ENCODE assay signal across 21 mouse cellular contexts in the genomic region with DNA sequence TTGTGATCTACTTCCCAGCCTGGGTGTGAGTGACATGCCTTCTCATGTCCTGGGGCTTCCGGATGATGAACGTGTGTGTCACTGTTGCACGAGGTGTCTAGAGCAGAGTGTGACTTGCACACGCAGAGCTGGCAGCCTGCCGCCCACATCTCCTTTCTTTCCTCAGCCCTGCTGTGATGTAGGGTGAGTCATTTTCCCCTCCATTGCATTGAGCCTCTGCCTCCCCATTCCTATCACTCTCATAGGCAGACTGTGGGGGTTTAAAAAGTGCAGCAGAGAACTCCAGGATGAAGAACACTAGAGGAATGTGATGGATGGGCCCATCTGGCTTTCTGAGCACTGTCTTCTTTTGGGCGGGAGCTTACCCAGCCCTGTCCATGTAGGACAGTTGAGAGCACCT.
DNase-seq lines count a peak whose midpoint lies in the region; ATAC-seq lines count a peak whose summit lies in the region.
"Had no signal": no experiment of that assay in that cellular context is flagged by ENCODE, and none has a peak within 500 bp of the region (broad histone marks: within the 10 kb centered on the region; RNA-seq: fewer than 3 reads in every experiment).

No protein-coding gene starts in this region.

- H3K4me3 ChIP-seq in forebrain, embryonic 12.5 days (replicated peaks) = no peak overlapping the region
- no peak overlapping the region for H3K4me3 ChIP-seq in kidney, embryonic 14.5 days (ENCODE audit: low read length)
- H3K4me3 ChIP-seq: embryonic facial prominence, embryonic 13.5 days; forebrain, embryonic 13.5 days; lung, embryonic 15.5 days; neural tube, embryonic 15.5 days; stomach, embryonic 15.5 days had no signal

- H3K36me3 ChIP-seq in forebrain, embryonic 12.5 days (replicated peaks) = no peaks in the 10 kb centered on the region
- no peaks in the 10 kb centered on the region for H3K36me3 ChIP-seq in kidney, embryonic 14.5 days (ENCODE audit: control insufficient read depth, insufficient read depth, low read length)
- H3K36me3 ChIP-seq: embryonic facial prominence, embryonic 13.5 days; lung, embryonic 15.5 days; neural tube, embryonic 15.5 days; stomach, embryonic 15.5 days had no signal

- ATAC-seq in forebrain, embryonic 12.5 days (ENCODE audit: low FRiP score) = no peak
- ATAC-seq in kidney, embryonic 14.5 days (ENCODE audit: low FRiP score, low TSS enrichment) = no peak
- ATAC-seq: forebrain, embryonic 13.5 days; intestine, postnatal 0 days had no signal

- H3K9ac ChIP-seq in forebrain, embryonic 12.5 days = no peak overlapping the region
- H3K9ac ChIP-seq in kidney, embryonic 14.5 days (ENCODE audit: low read depth, low read length) = no peak overlapping the region
- H3K9ac ChIP-seq: embryonic facial prominence, embryonic 13.5 days; forebrain, embryonic 13.5 days; lung, embryonic 15.5 days; neural tube, embryonic 15.5 days; stomach, embryonic 15.5 days had no signal

- H3K27ac ChIP-seq in forebrain, embryonic 12.5 days = no peak overlapping the region
- no peak overlapping the region for H3K27ac ChIP-seq in kidney, embryonic 14.5 days (ENCODE audit: low read depth, low read length)
- H3K27ac ChIP-seq: embryonic facial prominence, embryonic 13.5 days; forebrain, embryonic 13.5 days; lung, embryonic 15.5 days; neural tube, embryonic 15.5 days; stomach, embryonic 15.5 days had no signal

- H3K4me2 ChIP-seq in forebrain, embryonic 12.5 days = no peak overlapping the region
- no peak overlapping the region for H3K4me2 ChIP-seq in kidney, embryonic 14.5 days (replicated peaks; ENCODE audit: low read depth, low read length)
- H3K4me2 ChIP-seq: embryonic facial prominence, embryonic 13.5 days; forebrain, embryonic 13.5 days; lung, embryonic 15.5 days; neural tube, embryonic 15.5 days; stomach, embryonic 15.5 days had no signal

- H3K9me3 ChIP-seq in forebrain, embryonic 12.5 days = no peaks in the 10 kb centered on the region
- H3K9me3 ChIP-seq in kidney, embryonic 14.5 days (ENCODE audit: control insufficient read depth, low read length) = no peaks in the 10 kb centered on the region
- H3K9me3 ChIP-seq: embryonic facial prominence, embryonic 13.5 days; forebrain, embryonic 13.5 days; lung, embryonic 15.5 days; megakaryocyte, embryonic 14.5 days; neural tube, embryonic 15.5 days; stomach, embryonic 15.5 days had no signal

- no peaks in the 10 kb centered on the region for H3K4me1 ChIP-seq in forebrain, embryonic 12.5 days
- H3K4me1 ChIP-seq in kidney, embryonic 14.5 days (ENCODE audit: control insufficient read depth, insufficient read depth, low read length) = no peaks in the 10 kb centered on the region
- H3K4me1 ChIP-seq: forebrain, embryonic 13.5 days; lung, embryonic 15.5 days; megakaryocyte, embryonic 14.5 days; neural tube, embryonic 15.5 days; stomach, embryonic 15.5 days had no signal

- DNase-seq in heart, adult 11 months = peak; percentile 70
- no peak for DNase-seq in heart, postnatal 14 days
- DNase-seq in NIH3T3 (ENCODE audit: low read depth) = peak; percentile 46
- DNase-seq in layer of hippocampus, adult 9-10 months (ENCODE audit: low spot score) = peak; percentile 18
- DNase-seq in right cerebral cortex, adult 2 months (ENCODE audit: low spot score in 2 of 2) = peak; percentile 77 to 78
- DNase-seq in urinary bladder, adult 18-20 months (ENCODE audit: low spot score in 2 of 2) = no peak
- DNase-seq: adrenal gland, postnatal 25 days; B cell, adult 2 months; cerebellum, postnatal 36 days; gastrocnemius, postnatal 10 days; heart, postnatal 4 days; thymus, postnatal 36 days had no signal

- intact Hi-C loops in heart, postnatal 14 days (cut with DNase I) = no loop called here

- WGBS in forebrain, embryonic 12.5 days = 89% methylated on average over 6 of the region's 6 CpGs
- WGBS in kidney, embryonic 14.5 days = 88% methylated on average over 6 of the region's 6 CpGs

- no peaks in the 10 kb centered on the region for H3K27me3 ChIP-seq in forebrain, embryonic 12.5 days
- H3K27me3 ChIP-seq in kidney, embryonic 14.5 days (ENCODE audit: control insufficient read depth, insufficient read depth, low read length) = no peaks in the 10 kb centered on the region
- H3K27me3 ChIP-seq: embryonic facial prominence, embryonic 13.5 days; forebrain, embryonic 13.5 days; lung, embryonic 15.5 days; megakaryocyte, embryonic 14.5 days; neural tube, embryonic 15.5 days; stomach, embryonic 15.5 days had no signal

Comparison
In these comparisons a context has a peak if more than half of its experiments do, and no peak if none do; other contexts are left out.
1. DNase-seq: peak in heart, adult 11 months (single experiment), NIH3T3 (single experiment), layer of hippocampus, adult 9-10 months (single experiment) and right cerebral cortex, adult 2 months (2 of 2); none in heart, postnatal 14 days (0 of 2) and urinary bladder, adult 18-20 months (0 of 2).